Mouse (Mus musculus) liver, postnatal 0 days (tissue): ENCODE data around the gene 9230102O04Rik.

Experiments
- CTCF ChIP-seq: sonication (generic); IDR thresholded peaks from 2 replicates; pipeline ENCODE4 v1.5.1; 2016; ENCODE audit warnings: antibody characterized with exemption, low read depth
- EP300 ChIP-seq: IDR thresholded peaks from 2 replicates; pipeline ENCODE4 v1.6.1; 2016; ENCODE audit warnings: antibody characterized with exemption, low read depth, mild to moderate bottlenecking

DNA sequence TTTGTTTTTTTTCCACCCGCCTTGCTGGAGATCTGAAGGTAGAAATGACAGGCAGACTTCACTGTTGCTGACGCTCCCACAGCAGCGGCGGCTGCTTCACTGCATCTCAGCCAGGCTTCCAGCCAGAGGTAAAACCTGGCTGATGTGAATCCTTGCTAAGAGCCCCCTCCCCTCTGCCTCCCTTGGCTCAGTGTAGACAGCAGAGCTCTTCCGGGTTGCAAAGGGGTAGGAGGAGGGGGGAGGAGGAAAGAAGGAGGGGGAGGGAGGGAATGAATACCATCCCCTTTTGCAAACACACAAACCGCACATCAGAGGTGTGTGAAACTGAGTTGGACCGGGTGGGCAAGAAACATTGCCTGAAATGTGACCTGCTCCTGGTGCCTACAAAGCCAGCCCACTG, 1.7 kb downstream of the 9230102O04Rik start:
- TF ChIP-seq CTCF: no peak
- no peak for TF ChIP-seq EP300
